Mouse (Mus musculus): ENCODE results near the gene Ttll11.

Gene Ttll11

DNA sequence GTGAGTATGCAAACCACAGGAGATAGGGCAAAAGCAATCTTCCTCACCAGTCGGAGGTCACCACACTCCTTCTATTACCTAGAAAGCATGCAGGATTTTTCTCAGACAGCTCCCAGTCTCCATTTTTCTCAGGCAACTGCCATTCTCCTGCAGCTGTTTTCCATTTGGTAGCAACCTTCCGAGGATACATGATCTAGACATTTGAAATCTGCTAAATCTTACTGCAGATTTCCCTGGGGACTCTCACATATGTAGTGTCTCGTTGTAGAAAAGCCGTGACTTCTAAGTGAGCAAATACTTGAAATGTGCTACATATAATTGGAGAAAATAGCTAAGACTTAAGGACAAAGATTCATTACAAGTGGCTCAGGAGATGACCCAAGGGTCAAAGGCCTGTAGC is 151.8 kb downstream of the Ttll11 start:
- CTCF ChIA-PET, result no interaction called here

DNA sequence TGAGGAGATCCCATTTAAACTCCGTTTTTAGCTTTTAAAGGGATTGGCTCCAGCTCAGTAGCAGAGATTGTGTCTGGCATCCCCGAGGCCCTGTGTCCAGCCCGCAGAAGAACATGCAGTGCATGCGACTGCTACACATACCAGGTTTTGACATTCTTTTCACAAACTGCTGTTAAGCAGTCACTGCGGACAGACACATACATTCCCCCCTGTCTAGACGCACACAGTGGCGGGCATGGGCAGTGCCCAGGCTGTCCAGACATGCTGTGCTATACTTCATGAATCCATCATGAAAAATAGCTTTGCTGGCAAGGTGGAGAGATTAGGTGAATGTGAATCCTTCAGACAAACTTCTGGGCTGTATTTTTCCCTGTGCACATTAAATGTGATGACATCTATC is 154.6 kb downstream of the Ttll11 start:
- CTCF ChIA-PET, result interaction anchor here (1.2 kb wide), 1 partner anchor 35 kb away, joined by 8 read pairs; no protein-coding TSS in a partner anchor

DNA sequence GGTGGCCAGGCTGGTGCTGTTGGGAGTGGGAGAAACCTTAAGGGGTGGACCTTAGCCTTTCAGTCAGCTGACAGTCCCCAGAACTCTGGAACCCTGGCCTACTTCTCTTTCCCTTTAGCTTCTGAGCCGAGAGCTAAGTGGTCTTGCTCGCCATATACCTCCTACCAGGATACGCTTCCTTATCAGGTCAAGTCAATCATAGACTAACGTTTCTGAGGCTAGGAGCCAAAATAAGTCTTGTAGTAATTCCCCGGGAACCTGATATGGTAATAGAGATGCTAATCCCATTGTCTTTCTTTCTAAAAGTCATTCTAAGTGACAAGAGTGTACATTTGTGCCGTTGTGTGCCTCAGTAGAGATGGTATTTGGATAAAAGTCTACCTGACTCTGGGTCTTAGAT is 156.1 kb downstream of the Ttll11 start:
- CTCF ChIA-PET, result no interaction called here

DNA sequence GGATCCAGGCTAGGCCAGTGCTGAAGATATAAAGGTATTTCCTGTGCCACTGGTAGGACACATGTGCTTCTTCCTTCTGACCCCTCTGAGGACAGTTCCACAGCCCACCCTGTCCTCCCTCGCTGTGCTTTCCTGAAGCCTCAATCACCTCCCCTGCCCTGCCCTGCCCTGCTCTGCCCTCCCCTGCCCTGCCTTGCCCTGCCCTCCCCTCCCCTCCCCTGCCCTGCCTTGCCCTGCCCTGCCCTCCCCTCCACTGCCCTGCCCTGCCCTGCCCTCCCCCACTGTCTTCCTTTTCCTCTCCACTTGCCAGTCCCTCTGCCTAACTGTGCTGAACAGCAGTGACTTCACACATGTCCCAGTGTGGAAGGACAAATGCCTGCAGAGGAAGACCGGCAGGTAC is 160.8 kb downstream of the Ttll11 start:
- CTCF ChIA-PET, result no interaction called here

DNA sequence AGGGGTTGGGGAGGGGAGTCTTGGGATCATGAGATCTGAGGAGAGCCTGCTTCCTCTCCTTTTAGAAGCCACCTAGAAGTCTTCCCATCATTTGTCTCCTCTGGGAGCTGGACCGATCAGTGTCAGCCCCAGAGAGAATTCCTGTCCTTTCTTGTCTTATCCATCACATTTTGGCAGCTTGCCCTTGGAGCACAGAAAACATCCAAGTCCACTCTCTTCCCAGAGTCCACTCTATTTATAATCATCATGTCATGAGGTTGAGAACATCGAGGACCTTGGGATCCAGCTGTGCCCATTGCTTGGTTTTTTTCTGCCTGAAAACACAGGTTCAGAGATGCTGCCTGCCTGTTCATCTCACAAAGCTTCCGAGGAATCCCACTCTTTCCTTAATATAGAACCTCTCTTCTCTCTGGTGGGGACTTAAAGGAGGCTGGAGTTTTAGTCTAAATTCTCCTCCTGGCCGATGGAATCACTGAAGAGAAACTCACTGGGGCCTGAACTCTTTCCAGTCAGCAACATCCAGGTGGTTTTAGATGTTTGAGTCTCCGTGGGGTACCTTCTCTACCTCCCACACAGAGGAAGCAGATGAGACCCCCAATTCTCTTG is 163.6 kb downstream of the Ttll11 start:
- CTCF ChIA-PET, result no interaction called here

DNA sequence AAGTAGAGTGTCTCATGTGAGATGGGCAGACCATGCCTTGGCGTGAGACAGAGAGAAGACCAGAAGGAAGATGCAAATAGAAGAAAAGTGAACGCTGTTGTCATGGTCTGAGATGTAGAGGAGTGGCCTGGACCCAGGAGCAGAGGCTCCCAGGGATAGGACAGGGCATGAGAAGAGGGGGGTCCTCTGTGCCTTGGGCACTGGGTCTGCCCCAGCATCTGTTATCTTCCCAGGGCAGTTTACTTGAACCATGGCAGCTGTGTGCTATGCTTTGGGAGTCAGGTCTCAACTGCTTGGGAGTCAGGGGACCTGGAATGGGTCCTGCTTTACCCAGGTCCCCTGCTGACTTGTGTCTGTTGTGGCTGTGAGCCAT is 167.2 kb downstream of the Ttll11 start:
- CTCF ChIA-PET, result no interaction called here

DNA sequence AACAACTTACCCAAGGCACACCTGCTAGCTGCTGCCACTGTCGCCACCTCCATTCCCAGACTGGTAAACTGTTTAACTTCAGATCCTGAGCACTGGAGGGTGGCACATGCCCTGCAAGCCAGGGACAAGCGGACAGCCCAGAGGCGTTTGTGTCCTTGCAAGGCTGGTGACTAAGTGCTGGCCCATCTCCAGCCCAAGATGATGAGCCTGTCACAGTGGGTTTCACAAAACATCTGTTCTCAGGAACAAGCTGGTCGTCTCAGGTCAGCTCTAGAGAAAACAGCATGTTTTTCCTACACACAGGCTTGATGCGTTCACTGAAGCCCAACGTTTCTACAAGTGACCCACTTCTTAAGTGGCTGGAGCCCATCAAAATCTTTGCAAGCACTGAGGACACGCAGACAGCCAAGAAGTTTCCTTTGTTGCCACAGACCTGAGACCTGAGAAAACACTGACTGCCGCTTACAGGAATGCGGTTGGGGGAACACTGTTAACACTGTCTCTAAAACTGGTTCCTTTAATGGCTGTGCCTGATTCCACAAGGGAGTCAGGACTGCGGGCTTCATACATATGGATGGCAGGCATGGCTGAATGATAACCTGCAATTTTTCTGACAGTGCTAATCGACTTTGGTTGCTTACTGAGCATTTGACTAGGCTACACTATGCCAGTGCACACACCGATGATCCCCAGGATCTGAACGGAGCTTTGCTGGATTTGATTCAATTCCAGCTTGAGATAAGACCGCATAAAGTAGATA is 167.7 kb downstream of the Ttll11 start:
- CTCF ChIA-PET, result no interaction called here

DNA sequence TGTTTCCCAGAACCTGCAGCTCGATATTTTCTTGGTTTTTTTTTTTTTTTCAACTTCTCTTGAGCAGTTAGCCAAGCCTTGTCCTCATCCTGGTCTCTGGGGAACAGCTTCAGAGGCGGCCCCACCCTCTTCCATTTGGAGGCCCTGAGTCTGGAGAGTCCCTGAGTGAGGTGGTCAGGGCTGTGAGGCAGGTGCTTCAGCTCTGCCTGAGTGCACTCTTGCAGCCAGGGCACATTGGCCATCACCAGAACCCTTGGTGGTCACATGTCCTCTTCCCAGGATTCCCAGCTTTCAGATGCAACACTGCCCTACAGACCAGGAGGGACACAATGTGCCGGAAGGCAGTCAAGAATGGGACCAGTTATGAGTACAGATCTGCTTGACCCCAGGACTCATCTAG is 169.7 kb downstream of the Ttll11 start:
- CTCF ChIA-PET, result interaction anchor here (0.6 kb wide), 1 partner anchor 286 kb away, joined by 6 read pairs; no protein-coding TSS in a partner anchor

DNA sequence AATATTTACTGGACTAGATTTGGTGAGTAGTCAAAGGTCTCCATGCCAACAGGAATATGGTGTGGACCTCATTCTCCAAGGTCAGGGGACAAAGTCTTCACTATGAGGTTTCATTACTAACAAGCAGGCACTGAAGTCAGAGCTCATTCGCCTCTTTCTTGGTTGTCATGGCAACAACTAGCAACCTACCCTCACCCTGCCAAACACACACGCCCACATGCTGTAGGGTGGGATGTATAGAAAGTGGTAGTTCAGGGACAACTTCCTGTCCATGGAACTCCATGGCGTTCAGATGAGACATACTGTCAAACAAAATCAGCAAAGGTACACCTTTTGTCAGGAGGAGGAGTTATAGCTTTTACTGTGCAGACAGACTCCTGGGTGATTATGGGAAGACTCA is 170.6 kb downstream of the Ttll11 start:
- CTCF ChIA-PET, result interaction anchor here (0.5 to 0.6 kb wide), 2 partner anchors 31 to 75 kb away, joined by 5 to 9 read pairs; no protein-coding TSS in a partner anchor

DNA sequence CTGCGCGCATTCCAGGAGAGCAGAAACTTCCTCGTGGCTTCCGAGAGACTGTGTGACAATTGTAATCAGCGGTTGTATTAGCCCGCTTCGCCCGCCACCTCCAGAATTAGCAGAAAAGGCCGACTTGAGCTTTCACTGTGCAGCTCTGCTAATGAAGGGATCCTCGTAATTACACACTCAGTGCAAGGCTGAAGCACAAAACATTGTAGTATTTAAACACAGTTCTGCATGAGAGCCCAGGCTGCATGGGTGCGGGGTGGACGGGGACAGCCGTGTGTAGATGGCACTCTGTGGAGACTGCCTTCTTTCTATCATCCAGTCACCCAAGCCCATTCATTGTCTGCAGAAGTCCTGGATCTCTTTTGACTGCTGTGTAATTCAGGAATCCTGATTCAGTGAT is 173.8 kb downstream of the Ttll11 start:
- CTCF ChIA-PET, result no interaction called here

DNA sequence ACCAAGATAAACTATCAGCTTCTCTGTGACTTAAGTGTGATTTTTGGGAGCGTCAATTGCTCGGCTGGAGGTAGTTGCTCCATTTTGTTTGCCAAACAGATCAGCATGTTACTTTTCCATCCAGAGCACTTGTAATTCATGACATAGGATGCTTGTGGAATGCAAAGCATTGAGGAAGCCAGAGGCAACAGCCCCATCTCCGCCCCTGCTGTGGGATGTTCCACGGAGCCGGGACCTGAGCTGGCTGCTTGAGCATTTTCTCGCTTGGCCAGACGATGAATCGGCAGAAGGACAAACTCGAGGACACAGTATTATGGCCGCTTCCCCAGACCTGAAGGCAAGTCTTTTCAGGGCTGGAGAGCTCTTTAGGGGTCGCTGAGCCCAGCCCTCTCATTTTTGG is 176.6 kb downstream of the Ttll11 start:
- CTCF ChIA-PET, result no interaction called here

DNA sequence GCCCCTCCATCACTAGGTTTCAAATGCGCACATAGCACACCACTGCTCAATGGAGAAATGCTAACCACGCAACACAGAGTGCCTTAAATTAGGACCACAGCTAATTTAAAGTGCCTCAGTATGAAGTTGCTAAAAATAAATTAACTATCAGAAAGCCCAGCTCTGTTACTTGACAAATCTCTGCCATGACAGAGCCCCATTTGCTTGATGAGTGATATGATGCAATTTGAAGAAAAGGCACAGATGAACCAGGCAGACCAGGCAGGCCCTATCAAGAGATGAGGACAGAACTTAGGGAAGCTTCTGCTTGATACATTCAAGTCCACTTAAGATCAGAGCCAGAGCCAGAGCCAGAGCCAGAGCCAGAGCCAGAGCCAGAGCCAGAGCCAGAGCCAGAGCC is 178.0 kb downstream of the Ttll11 start:
- CTCF ChIA-PET, result no interaction called here

DNA sequence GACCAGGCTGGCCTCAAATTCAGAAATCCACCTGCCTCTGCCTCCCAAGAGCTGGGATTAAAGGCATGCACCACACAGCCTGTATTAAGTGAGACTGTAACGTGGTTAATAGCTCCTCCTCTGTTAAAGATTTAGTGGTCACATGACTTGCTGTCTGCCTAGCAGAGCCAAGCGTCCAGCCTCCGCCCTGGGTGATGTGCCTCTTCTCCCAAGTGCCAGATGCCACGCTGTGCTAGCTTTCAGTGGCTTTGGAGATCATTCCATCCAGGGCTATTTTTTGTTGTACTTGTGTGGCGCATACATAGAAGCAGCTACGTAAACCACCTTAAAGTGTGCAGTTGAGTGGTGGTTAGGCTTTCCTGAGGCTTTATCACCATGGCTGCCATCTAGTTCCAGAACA is 180.6 kb downstream of the Ttll11 start:
- CTCF ChIA-PET, result no interaction called here

DNA sequence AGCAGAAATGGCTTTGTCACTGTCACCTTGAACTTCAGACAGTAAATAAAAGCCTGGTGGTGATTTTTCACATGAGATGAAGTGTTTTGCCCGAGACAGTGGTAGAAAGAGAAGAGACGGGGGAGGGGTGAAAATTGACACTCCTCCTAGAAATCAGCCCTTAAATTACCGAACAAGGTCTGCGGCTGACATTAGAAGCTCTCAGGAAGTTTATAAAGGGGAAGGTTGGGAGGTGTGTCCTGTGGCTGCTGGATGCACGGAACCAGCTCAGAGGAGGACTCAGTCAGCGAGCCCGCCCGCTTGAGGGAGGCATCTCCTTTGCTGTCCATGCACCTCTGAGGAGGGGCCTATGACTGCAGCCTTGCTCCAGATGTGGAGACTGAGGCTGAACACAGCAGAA is 181.7 kb downstream of the Ttll11 start:
- CTCF ChIA-PET, result no interaction called here

DNA sequence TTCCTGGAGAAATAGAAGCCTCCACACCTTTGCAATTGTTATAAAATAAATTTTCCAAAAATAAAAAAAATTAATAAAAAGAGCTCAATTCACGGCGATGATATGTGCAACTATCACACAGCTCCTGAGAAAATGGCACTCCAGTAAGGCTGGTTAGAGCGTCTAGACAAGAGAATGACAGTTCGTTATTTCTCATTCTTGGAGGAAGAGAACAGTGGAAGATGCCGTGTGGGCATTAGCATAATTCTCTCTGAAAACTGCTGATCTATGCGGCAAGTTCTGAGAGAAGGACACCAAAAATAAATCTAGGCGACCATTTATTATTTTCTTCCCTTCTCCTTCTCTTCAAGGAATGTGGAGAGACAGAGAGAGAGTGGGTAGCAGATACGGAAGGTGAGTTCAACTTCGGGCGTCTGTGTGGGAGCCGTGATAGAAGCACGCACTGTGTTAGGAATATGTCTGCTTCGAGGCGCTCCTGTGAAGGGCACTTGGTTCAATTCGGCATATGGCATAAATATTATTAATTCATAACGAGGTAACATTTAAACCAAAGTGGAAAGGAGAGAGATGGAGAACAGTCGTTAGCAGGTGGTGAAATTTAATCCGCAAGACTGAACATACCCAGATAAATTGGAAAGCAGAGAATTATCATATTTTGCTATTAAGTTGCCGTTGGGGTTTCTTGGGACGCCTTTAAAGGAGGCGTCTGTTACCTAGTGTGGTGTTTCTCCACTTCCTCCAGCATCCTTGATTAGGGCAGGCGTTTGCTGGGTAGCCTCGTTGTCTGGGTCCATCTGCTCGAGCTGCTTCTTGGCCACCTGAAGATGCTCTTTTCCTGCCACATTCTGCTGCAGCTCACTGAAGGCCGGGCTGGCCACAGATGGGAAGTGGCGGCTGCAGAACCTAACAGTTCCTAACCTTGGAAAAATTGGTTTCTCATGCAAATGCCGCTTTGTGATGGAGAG is 190.1 kb downstream of the Ttll11 start:
- CTCF ChIA-PET, result no interaction called here

DNA sequence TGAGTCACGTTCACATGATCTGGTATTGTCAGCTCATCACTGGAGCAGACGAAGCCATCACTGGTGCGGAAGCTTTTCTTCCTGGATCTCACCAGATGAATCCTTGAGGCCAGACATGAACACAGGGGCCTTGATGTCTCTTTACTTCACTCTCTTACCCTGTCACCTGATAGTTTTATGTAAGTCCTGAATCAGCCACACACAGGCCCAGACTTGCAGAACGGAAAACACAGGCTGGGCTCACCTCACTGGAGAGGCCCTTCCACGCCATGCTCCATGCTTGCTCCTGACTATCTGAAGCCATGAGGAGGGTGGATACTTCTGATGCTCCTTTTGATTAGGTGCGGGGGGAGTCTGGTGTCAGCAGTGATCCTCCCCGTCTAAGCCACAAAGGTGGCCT is 193.8 kb downstream of the Ttll11 start:
- CTCF ChIA-PET, result no interaction called here

DNA sequence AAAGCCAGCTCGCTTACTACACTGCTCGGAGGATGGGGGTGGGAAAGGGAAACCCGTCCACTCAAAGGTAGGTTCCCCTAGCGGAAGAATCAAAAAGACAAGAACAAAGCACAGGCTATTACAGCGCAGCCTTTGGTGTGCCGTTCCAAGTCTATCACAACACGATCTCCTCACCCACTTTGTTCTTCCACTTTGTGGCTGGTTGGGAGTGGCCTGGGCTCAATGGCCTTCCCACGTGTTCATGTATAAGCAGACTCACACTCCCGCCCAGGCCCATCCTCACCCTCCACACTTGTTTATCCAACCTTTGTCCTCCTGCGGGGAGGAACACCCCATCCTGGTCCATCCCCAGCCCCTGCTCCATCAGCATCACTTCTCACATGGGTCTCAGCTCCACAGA is 196.3 kb downstream of the Ttll11 start:
- CTCF ChIA-PET, result no interaction called here

DNA sequence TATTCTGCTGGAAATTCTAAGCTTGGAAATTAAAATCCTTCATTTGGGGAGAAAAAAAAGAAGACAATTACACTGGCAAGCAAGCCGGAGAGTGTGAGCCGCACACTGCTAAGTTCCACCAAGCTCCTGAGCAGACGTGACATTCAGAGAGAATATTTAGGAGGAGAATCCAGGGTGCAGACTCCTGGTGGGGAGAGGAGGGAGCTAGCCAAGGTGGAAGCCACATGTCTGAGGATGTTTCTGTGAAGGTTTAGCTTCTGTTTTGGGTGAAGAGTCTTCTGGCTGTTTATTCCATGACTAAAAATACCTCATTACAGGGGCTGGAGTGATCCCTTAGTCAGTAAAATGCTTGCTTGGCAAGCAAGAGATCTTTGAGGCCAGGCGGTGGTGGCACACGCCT is 200.4 kb downstream of the Ttll11 start:
- CTCF ChIA-PET, result no interaction called here

DNA sequence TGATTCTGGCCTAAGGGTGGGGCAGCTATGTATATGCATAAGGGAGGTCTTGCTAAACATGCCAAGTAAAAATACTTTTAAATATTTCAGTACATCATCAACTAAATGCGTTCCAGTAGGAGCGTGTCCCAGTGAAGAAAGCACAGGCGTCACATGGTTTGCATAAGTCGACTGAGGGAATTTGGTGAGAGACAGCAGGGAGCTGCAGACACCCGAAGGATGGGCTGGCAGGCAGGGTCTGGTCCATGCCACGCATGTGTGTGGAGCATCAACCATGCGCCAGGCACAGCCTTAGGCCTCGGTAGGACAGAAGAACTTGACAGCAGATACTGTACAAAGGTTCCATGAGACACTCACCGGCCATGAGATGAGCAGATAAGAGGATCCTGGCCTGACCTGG is 202.8 kb downstream of the Ttll11 start:
- CTCF ChIA-PET, result no interaction called here

DNA sequence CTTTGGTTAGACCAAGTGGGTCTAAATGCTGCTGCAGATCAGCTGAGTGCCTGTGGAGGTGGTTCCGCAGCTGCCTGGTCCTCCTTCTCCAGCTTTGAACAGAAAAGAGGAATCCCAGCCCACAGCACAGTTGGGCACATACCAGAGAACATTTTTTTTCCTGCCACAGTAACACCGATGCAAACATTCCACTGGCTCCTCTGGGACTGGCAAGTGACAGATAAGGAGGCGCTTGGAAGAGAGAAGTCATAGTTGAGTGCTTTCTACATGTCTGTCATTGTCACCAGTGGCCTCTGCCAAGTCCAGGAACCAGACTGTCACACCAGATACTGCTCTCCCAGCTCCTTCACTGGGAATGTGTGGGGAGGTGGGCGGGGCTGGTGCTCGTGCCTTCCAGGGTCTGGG is 204.1 kb downstream of the Ttll11 start:
- CTCF ChIA-PET, result no interaction called here

DNA sequence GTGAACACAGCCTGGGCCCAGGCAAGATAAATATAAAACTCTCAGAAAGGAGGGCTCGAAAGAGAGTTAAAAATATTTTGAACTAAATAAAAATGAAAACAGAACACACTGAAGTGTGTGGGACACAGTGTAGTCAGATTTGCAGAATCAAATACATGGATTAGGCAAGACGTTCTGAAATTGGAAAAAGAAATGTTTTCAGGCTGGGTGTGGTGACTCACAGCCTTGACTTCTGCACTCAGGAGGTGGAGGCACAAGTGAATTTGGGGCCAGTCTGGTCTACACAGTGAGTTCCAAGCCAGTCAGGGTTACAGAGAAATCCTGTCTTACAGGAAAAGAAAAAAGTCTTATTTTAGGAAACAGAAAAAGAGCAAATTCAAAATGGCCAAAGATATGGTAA is 209.2 kb downstream of the Ttll11 start:
- CTCF ChIA-PET, result no interaction called here

DNA sequence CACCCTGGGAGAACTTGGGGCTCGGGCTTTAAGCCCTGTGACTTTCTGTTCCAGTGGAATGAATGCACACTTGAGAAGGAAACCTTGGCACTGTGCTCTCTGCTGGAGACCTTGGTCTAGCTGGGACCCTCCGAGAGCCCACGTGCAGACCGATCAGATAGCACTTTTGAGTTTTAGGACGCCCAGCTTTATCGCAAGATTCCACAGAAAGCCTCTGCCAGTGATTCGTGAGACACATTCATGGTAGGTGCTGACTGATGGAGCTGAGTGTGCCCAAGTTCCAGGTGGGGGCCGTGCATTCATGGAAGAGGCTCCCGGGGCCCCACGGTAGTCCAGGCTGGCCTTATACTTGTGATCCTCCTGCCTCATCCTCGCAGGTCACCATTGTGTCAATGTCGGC is 210.3 kb downstream of the Ttll11 start:
- CTCF ChIA-PET, result no interaction called here
